Mouse (Mus musculus) heart, adult 10 weeks (tissue): ENCODE results near the gene Kif2b. TPM values are rescaled to one million over a fixed set of nuclear protein-coding genes. Genes with fewer than 3 reads are reported as not detected.

Experiments used
- polyA plus RNA-seq: library from polyadenylated mRNA; stranded (reverse); fragments of 350-450 nt; fragmentation: Illumina TruSeq; extraction: RNeasy Lipid Tissue Mini Kit (QIAGEN cat#74804); gene quantifications from one replicate; pipeline ENCODE4 v1.2.3, GENCODE M21; 2014; ENCODE audit warnings: low read depth, low replicate concordance

Kif2b gene
- not detected for polyA plus RNA-seq

GRCm38 (mm10) chr11:91577317-91577716 lies at the start of gene Kif2b:
Gene Kif2b (minus strand): TSS chr11:91577558.

